Mouse (Mus musculus) T-cell, adult 2 months (primary cell): ENCODE results near the gene Rps6ka6.

Experiments used
- DNase-seq: peaks from one replicate; pipeline ENCODE4 v3.0.0; 2022; ENCODE audit warnings: low spot score

Rps6ka6 gene

DNA sequence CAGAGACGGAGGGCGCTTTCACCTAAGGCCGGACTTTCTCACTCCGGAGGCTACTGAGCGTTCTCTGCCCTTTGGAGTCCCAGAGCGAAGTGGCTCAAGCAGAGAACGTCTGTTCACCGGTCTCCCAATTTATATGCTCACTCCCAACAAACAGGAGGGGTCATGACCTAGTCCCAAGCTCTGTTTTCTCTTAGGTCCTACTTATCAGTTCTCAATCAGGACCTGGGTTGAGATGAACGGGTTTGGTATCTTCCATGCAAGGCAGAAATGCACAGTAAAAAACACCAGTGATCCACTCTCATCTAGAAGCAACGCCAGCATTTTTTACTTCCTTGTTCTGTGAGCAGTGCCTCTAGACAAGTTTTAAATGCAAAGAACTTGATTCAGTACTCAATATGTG, at the start of gene Rps6ka6:
Rps6ka6 (minus strand) TSS at position 101 of the 400 bp plus-strand sequence.
- no peak for DNase-seq

DNA sequence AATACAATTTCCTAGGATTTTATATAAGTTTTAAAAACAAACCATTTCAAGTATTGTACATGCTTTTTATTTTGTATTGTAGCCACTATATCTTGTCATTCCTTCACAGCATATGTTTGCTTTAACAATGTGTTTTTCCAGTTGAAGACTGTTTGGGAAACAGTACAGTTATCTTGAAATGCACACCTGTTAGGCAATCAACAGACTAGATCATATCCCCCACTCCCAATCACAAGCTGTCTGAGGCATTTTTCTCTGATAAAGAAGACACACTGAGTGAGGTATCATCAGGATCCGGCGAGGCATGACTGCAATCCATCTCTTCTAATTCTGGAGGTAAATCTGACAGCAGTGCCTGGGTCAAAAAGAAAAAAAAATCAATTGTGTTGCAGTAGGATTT, 39.3 kb upstream of the Rps6ka6 start:
- no peak for DNase-seq

DNA sequence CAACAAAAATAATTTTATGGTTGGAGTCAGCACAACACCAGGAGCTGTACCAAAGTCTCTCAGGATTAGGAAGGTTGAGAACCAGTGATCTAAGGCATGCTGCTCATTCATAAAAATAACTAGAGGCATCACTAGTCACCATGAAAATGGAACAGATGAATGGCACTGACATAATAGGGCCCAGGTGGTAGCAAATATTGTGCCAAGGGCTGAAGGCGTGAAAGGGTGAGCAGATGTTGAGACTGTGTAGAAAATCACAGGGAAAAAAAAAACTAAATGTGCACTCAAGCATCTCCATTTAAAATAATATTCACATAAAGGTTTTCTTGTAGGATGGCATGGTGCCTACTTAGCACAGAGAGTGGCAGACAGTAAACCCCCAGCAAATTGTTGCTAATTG, 19.6 kb downstream of the Rps6ka6 start:
- no peak for DNase-seq

DNA sequence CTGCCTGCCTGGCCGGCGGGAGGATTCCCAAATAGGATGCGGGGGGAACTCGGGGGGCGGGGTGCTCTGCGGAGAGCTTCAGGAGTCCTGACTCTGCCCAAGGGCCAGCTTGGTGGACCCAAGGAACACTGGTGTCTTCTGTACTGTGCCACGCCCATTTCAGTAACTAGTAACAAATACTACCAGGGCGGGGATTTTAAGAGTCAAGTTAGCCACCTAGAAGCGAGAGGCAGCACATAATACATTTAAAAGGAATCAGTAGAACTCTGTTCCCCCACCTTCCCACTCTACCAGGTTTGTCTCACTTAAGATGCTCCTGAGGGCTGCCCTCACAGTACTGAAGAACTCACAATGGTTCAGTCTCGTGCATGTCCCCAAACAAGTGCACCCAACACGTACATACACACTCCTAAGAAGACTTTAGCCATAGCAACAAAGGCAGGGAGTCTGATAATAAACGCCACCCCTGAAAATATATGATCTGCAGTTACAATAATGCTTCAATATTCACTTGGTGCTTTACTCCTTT, 74.1 kb downstream of the Rps6ka6 start:
- DNase-seq, result no peak

DNA sequence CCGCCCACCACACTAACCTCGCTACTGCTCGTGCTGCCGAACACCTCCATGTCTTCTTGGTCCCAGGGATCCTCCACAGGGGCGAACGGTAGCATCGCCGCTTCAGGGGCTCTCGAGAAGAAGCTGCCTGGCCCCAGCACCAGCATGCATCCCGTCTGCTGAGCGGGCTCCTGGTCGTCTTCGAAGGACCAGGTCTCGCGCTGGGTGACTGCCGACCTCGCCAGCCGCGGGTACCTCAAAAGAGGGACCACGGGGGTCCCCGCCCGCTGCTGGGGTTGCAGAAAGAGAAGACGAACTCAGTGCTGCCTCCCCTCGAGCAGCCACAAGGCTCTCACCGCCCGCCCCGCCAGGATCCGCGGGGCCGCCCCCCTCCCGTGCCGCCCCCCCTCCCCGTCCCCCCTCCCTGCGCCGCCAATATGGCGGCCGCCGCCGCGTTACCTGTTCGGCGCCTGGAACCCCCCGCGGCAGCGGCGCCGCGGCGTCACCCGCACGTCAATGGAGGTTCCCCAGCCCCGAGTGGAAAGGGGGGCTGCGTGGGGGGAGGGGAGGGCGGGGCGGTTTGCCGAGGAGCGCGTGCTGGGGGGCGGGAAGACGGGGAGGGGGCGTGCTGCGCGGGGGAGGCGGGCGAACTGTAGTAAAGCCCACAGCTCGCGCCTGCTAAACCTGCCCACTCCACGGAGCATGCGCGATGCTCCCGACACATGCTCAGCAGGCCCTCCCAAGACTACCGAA, 74.8 kb downstream of the Rps6ka6 start:
- no peak for DNase-seq

DNA sequence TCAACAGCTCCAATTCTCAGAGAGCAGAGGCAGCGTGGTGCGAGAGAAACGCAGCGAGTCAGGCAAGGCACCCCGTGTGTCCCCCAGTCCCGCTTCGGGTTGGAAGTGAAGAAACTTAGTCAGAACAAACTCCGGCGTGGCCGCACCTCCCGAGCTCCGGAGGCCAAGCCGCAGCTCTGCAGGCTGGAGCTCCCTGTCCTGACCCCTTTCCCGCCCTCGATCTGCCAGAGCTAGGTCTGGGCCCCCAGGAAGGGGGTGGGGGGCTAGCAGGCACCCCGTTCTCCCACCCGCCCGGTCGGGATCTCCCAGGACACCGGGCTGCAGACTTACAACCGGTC, 75.3 kb downstream of the Rps6ka6 start:
- no peak for DNase-seq

DNA sequence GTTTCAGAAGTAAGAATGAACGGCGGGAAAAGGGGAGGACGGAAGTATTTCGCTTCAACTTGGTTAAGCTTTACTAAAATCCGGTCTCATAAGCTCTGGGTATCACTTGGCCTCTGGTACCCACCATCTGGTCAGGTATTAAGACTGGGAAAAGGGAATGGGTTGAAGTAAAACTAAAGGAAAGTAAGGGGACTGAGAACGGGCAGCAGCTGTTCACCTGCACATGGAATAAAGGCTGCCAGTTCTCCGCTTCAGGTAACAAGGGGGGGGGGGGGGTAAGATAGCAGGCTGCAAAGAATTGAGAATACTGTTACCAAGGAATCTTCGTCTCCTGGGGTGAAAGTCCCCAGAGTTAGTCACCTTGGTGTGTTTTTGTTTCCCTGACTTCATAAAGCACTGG, 75.7 kb downstream of the Rps6ka6 start:
- no peak for DNase-seq

DNA sequence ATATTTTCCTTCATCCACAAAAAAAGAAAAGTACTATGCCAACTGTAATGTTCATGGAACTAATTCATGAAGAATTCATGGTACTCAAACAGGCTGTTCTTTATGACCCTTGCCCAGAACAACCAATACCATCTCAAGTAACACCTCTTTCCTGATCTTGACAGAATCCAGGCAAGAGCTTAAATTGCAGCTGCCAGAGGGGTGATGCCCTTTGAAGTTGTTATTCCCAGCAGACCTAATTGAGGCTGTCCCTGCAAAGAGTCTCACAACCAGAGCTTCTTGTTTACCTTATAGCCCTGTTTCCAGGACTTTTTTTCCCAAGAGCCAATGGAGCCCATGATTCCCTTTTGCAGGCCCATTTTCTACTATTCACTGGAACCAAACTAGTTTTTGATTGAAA, 77.6 kb downstream of the Rps6ka6 start:
- DNase-seq, result no peak

DNA sequence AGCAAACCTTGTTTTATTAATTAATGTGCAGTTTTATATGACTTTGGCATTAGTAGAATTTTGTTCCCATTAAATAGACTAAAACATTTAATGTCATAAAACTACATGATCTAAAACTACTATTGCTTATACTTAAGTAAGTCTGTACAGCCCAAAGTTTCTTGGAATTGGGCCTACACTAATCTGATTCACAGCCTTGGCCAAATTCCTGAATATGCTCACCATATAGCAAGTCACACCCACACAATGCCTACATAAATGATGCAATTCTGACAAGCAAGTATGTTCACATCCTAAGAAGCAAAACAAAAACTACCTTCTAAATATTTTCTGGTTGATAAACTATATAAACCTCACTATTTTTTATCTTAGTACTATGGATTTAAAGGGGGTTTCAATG, 101.2 kb downstream of the Rps6ka6 start:
- no peak for DNase-seq

DNA sequence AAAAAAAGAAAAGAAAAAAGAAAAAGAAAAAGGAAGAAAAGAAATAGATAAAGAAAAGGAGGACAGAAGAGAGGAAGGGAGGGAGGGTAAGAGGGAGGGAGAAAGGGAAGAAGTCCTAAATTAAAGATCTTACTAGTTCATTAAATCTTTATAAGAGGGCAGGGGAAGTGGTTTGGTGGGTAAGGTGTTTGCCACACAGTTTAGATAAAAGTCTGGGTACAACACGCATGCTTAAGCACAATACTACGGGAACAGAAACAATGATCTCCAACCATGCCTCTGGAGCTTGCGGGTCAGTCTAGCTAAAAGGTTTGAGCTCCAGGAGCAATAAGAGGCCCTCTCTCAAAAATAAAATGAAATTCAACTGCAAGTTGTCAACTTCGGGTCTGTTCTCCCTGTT, 123.0 kb downstream of the Rps6ka6 start:
- DNase-seq, result no peak

DNA sequence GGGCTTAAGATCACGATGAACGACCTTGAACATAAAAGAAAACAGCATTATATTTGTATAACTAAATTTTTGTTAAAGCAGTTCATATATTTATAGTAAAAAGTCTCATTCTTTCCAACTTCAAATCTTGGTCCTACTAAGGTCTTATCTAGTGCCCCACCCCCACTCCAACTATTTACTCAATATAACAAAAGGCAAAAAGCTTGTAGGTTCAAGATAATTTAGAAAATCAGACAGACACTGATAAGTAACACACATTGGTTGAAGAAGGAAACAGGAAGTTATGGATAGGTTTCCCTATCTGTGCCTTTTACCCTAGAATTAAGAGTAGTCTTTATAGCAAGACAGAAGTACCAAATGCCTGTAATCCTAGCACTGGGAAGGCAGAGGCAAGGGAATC, 132.9 kb downstream of the Rps6ka6 start:
- DNase-seq, result no peak

DNA sequence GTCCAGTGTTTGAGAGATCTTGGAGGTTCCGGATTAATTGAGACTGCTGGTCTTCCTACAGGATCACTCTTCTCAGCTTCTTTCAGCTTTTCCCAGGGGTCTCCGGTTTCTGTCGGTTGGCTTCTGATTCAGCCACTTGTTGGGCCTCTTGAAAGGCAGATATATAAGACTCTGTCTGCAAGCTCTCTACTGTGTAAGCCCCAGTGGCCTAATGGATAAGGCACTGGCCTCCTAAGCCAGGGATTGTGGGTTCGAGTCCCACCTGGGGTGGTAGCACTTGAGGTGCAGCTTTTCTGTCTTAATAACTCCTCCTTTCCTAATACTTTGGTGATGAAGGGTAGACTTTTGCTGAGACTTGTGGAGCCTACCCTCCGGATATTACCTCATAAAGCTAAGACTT, 160.7 kb downstream of the Rps6ka6 start:
- DNase-seq, result no peak

DNA sequence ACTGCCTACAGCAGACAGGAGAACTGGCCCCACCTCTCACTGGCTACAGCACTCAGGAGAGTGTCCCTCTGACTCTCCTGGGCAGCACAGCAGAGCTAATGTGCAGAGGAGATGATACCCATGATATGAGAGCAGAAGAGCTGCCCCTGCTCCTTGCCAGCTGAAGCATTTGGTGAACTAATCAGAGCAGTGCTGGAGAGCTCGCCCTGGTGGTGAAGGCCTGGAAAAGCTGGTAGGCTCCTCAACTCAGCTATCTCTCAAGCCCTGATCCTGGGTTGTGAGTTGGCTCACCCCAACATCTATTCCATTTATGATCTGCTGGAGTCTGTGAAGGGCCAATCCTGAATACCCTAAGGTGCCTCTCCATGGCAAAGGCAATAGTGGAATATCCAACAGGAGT, 163.6 kb downstream of the Rps6ka6 start:
- no peak for DNase-seq
